Mouse (Mus musculus): Measurements from ENCODE around the gene Ehmt1. TPM values are rescaled to one million over a fixed set of nuclear protein-coding genes. Genes with fewer than 3 reads are reported as not detected.

Gene Ehmt1
- polyA plus RNA-seq, 1 experiment, result 14.8 TPM

DNA sequence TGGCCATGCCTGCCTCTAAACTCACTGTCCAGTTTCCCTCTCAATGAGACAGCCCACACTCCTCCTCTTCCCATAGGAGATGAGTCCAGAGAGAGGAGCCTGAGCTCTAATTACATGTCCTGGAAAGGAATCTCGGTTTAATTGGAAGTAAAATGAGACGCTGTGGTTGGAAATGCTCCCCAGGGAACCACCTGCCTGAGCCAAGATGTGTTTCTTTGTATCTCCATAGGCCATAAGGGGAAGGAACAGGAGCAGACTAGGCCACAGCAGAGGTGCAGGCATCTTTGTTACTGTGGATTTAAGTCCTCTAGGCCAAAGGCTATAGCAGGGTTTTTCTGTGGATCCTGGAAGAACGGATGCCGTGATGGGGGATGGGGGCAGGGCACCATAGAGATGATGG, 166.8 kb downstream of the Ehmt1 start:
- Histone ChIP-seq H3K4me3 (no peak overlapping the region), H3K4me2 (ENCODE audit: low read depth) (no peak overlapping the region), H3K27me3 (ENCODE audit: control insufficient read depth, insufficient read depth, insufficient read length) (peaks cover 14% of the 10 kb centered on the region), H3ac (ENCODE audit: control insufficient read depth, insufficient read length) (no peak overlapping the region), H3K79me2 (ENCODE audit: control insufficient read depth, insufficient read depth) (no peaks in the 10 kb centered on the region), H3K36me3 (ENCODE audit: control insufficient read depth, insufficient read depth) (no peaks in the 10 kb centered on the region)
- no peak for TF ChIP-seq USF1 (IDR thresholded peaks at IDR 0.05; ENCODE audit: low read depth)
- TF ChIP-seq TCF3 (IDR thresholded peaks at IDR 0.05; ENCODE audit: insufficient read length, low read depth), result no peak
- no peak for TF ChIP-seq SRF (IDR thresholded peaks at IDR 0.05; ENCODE audit: control insufficient read depth, insufficient read length, low read depth)
- TF ChIP-seq POLR2AphosphoS2 (IDR thresholded peaks at IDR 0.05; ENCODE audit: insufficient read length, low read depth), result no peak
- no peak for TF ChIP-seq REST (IDR thresholded peaks at IDR 0.05; ENCODE audit: insufficient read depth, insufficient read length)
- no peak for TF ChIP-seq CEBPB (IDR thresholded peaks at IDR 0.05; ENCODE audit: insufficient read depth, poor library complexity, severe bottlenecking)
- no peak for TF ChIP-seq E2F4 (IDR thresholded peaks at IDR 0.05; ENCODE audit: insufficient read depth)
- TF ChIP-seq MAX (IDR thresholded peaks at IDR 0.05; ENCODE audit: low read depth), result no peak
- TF ChIP-seq POLR2A (IDR thresholded peaks at IDR 0.05; ENCODE audit: insufficient read length, low read depth), result no peak
- TF ChIP-seq MYOG (IDR thresholded peaks at IDR 0.05; ENCODE audit: control insufficient read depth in 1 of 3, insufficient read depth in 1 of 3, insufficient read length in 2 of 3, low read depth in 2 of 3), result no peak
- TF ChIP-seq MYOD1 (IDR thresholded peaks at IDR 0.05; ENCODE audit: control insufficient read depth in 1 of 3, insufficient read length in 2 of 3, low read depth in 2 of 3), result no peak
- TF ChIP-seq TCF12 (IDR thresholded peaks at IDR 0.05; ENCODE audit: insufficient read depth, poor library complexity, severe bottlenecking), result no peak

DNA sequence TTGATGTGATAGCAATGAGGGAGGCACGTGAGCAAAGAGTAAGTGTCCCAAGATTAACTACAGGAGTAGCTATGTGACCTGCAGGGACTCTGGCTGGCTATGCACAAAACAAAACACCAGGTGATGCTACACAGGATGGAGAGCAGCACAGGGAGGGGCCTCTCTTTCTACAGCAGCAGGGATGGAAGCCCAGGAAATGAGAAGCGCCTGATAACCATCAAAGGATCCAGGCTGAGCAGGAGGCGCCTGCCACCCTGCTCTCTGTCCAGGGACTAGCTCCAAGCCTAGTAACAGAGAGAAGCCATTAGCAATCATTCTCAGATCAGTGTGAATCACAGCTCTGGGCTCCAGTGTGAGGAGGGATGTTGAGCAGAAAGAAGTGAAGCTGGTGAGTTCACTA, 169.4 kb downstream of the Ehmt1 start:
- TF ChIP-seq E2F4 (IDR thresholded peaks at IDR 0.05; ENCODE audit: insufficient read depth) (no peak), USF1 (IDR thresholded peaks at IDR 0.05; ENCODE audit: low read depth) (no peak), MYOG (IDR thresholded peaks at IDR 0.05; ENCODE audit: control insufficient read depth in 1 of 3, insufficient read depth in 1 of 3, insufficient read length in 2 of 3, low read depth in 2 of 3) (no peak), REST (IDR thresholded peaks at IDR 0.05; ENCODE audit: insufficient read depth, insufficient read length) (no peak), MYOD1 (IDR thresholded peaks at IDR 0.05; ENCODE audit: control insufficient read depth in 1 of 3, insufficient read length in 2 of 3, low read depth in 2 of 3) (no peak), POLR2A (IDR thresholded peaks at IDR 0.05; ENCODE audit: insufficient read length, low read depth) (no peak), TCF12 (IDR thresholded peaks at IDR 0.05; ENCODE audit: insufficient read depth, poor library complexity, severe bottlenecking) (no peak), SRF (IDR thresholded peaks at IDR 0.05; ENCODE audit: control insufficient read depth, insufficient read length, low read depth) (no peak), CEBPB (IDR thresholded peaks at IDR 0.05; ENCODE audit: insufficient read depth, poor library complexity, severe bottlenecking) (no peak), POLR2AphosphoS2 (IDR thresholded peaks at IDR 0.05; ENCODE audit: insufficient read length, low read depth) (no peak), TCF3 (IDR thresholded peaks at IDR 0.05; ENCODE audit: insufficient read length, low read depth) (no peak), MAX (IDR thresholded peaks at IDR 0.05; ENCODE audit: low read depth) (no peak)
- H3K79me2 ChIP-seq (ENCODE audit: control insufficient read depth, insufficient read depth), result no peaks in the 10 kb centered on the region
- no peak overlapping the region for H3ac ChIP-seq (ENCODE audit: control insufficient read depth, insufficient read length)
- H3K27me3 ChIP-seq (ENCODE audit: control insufficient read depth, insufficient read depth, insufficient read length), result peaks cover 9% of the 10 kb centered on the region
- no peak overlapping the region for H3K4me3 ChIP-seq
- H3K4me2 ChIP-seq (ENCODE audit: low read depth), result no peak overlapping the region
- H3K36me3 ChIP-seq (ENCODE audit: control insufficient read depth, insufficient read depth), result no peaks in the 10 kb centered on the region

DNA sequence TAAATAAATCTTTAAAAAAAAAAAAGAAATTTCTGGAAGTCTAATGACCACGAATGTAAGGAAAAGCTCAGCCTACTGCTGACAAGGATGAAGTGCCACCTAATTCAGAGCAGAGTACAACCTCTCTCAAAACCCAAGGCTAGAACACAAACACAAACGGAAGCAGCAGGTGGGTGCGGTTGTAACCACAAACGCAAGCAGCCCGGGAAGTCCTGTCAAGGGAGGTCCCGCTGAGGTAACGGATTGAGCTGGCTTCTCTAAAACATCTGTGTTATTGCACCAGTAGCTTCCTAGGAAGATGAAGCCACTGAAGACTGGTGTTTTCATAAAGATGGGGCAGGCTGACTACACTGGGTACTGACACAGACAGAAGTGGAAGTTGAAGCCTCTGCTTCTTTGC, 171.5 kb downstream of the Ehmt1 start:
- Histone ChIP-seq H3K4me2 (ENCODE audit: low read depth) (no peak overlapping the region), H3K79me2 (ENCODE audit: control insufficient read depth, insufficient read depth) (no peaks in the 10 kb centered on the region), H3ac (ENCODE audit: control insufficient read depth, insufficient read length) (no peak overlapping the region), H3K4me3 (no peak overlapping the region), H3K36me3 (ENCODE audit: control insufficient read depth, insufficient read depth) (no peaks in the 10 kb centered on the region), H3K27me3 (ENCODE audit: control insufficient read depth, insufficient read depth, insufficient read length) (peaks cover 9% of the 10 kb centered on the region)
- TF ChIP-seq POLR2AphosphoS2 (IDR thresholded peaks at IDR 0.05; ENCODE audit: insufficient read length, low read depth), result no peak
- no peak for TF ChIP-seq REST (IDR thresholded peaks at IDR 0.05; ENCODE audit: insufficient read depth, insufficient read length)
- no peak for TF ChIP-seq MYOD1 (IDR thresholded peaks at IDR 0.05; ENCODE audit: control insufficient read depth in 1 of 3, insufficient read length in 2 of 3, low read depth in 2 of 3)
- TF ChIP-seq USF1 (IDR thresholded peaks at IDR 0.05; ENCODE audit: low read depth), result no peak
- no peak for TF ChIP-seq E2F4 (IDR thresholded peaks at IDR 0.05; ENCODE audit: insufficient read depth)
- no peak for TF ChIP-seq POLR2A (IDR thresholded peaks at IDR 0.05; ENCODE audit: insufficient read length, low read depth)
- no peak for TF ChIP-seq TCF3 (IDR thresholded peaks at IDR 0.05; ENCODE audit: insufficient read length, low read depth)
- TF ChIP-seq MYOG (IDR thresholded peaks at IDR 0.05; ENCODE audit: control insufficient read depth in 1 of 3, insufficient read depth in 1 of 3, insufficient read length in 2 of 3, low read depth in 2 of 3), result no peak
- TF ChIP-seq SRF (IDR thresholded peaks at IDR 0.05; ENCODE audit: control insufficient read depth, insufficient read length, low read depth), result no peak
- TF ChIP-seq TCF12 (IDR thresholded peaks at IDR 0.05; ENCODE audit: insufficient read depth, poor library complexity, severe bottlenecking), result no peak
- TF ChIP-seq CEBPB (IDR thresholded peaks at IDR 0.05; ENCODE audit: insufficient read depth, poor library complexity, severe bottlenecking), result no peak
- TF ChIP-seq MAX (IDR thresholded peaks at IDR 0.05; ENCODE audit: low read depth), result no peak

Other genes with a start within 250 kb of the Ehmt1 start
- gene Cacna1b, start 156.5 kb downstream of the Ehmt1 start, polyA plus RNA-seq (2012; fragmentation: generic; extraction: Trizol), result 0.06 TPM
- 4.8 TPM for gene Arrdc1, start 15.6 kb upstream of the Ehmt1 start, polyA plus RNA-seq (2012; fragmentation: generic; extraction: Trizol)
- 21.7 TPM for gene Zmynd19, start 30.2 kb upstream of the Ehmt1 start, polyA plus RNA-seq (2012; fragmentation: generic; extraction: Trizol)
- gene Dph7, start 42.8 kb upstream of the Ehmt1 start, polyA plus RNA-seq (2012; fragmentation: generic; extraction: Trizol), result 11.7 TPM
- gene Mrpl41, start 55.5 kb upstream of the Ehmt1 start, polyA plus RNA-seq (2012; fragmentation: generic; extraction: Trizol), result 79.7 TPM
- gene Pnpla7, start 56.4 kb upstream of the Ehmt1 start, polyA plus RNA-seq (2012; fragmentation: generic; extraction: Trizol), result 8.8 TPM
- 33.7 TPM for gene Nsmf, start 134.7 kb upstream of the Ehmt1 start, polyA plus RNA-seq (2012; fragmentation: generic; extraction: Trizol)
- gene Entpd8, start 160.7 kb upstream of the Ehmt1 start, polyA plus RNA-seq (2012; fragmentation: generic; extraction: Trizol), result not detected
- not detected for gene Noxa1, start 175.5 kb upstream of the Ehmt1 start, polyA plus RNA-seq (2012; fragmentation: generic; extraction: Trizol)

Data from myocyte (in vitro differentiated cells).